Mouse (Mus musculus): ENCODE data around the gene Senp6. TPM values are rescaled to one million over a fixed set of nuclear protein-coding genes. Genes with fewer than 3 reads are reported as not detected.
"Not testable (repeated sequence)": the region's sequence is repeated elsewhere in the genome, so short reads cannot be mapped to it uniquely, and the experiment has no call there.

The Senp6 gene
- 75.7 and 85.2 TPM in 2 replicates for polyA plus RNA-seq (2016; fragmentation: Nextera tagmentation; extraction: Ambion mirVana)

DNA sequence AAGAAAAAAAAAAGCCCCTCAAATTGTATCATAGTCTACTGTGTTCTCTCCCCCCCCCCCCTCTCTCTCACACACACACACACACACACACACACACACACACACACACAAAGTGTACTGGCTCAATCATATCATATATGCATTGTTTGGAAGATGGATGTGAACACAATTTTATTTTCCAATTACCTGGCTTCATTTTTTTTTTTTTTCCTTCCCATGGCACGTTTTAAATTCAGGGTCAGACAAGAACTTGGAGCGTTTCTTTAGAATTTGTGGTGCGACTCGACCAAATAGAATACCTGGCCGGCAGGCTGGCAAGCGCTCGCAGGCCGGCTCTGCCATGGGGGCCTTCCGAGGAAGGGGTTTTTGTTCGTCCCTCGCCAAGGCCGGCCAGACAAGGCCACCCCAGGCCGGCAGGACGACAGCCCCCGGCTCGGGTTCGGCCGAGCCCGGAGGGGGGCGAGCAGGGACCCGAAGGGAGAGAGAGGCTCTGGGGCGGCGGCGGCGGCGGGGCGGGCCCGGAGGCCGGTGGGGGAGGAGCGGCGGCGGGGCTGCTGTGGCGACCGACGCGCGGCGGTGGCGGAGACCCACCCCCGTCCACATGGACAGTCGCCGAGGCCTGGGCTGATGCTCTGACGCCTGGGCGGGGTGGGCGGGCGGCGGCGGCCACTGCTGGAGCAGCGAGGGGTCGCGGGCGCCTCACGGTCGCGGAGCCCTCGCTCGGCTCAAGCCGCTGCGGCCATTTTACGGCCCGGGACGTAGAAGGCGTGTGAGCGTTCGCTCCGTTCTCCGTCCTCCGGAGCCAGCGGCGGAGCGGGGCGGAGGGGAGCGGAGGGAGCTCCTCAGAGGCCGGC is at the start of gene Senp6:
Gene Senp6, plus strand, starts transcription at position 537 of the 854 bp plus-strand sequence.
- no peaks in the 10 kb centered on the region for H3K27me3 ChIP-seq
- WGBS: under 1% methylated on average over 45 of the region's 74 CpGs
- H3K4me3 ChIP-seq: peak within 1 kb of the TSS; percentile 90
- H3K4me1 ChIP-seq: peaks cover 26% of the 10 kb centered on the region
- H3K27ac ChIP-seq (replicated peaks): peak within 1 kb of the TSS; percentile 99
- no peaks in the 10 kb centered on the region for H3K36me3 ChIP-seq
- H3K9me3 ChIP-seq: peaks cover 8% of the 10 kb centered on the region; the same call in 1 of the 2 replicates
- H3K4me2 ChIP-seq (replicated peaks): peak within 1 kb of the TSS; percentile 56
- H3K9ac ChIP-seq (replicated peaks): peak within 1 kb of the TSS; percentile 99
- peak; percentile 92 for ATAC-seq (ENCODE audit: low FRiP score, low read depth)

DNA sequence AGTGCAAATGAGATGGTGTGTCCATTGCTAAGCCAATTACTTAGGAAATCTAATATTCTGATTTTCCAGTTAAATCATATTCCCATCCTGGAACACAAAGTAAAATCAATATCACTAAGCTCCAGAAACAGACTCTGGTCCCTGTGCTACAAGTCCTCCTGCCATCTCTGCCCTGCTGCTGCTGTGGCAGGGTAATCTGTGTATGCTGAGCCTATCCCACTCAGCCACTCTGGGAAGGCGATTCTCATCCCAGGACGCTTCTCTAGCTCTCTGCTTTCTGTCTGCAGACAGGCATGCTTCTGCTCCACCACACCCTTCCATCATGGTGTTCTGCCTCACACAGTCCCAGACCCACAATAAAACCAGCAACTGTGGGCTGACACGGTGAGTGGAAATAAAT is 46.3 kb upstream of the Senp6 start:
- no peak for ATAC-seq (ENCODE audit: low FRiP score, low read depth)
- Histone ChIP-seq H3K4me2 (replicated peaks) (no peak overlapping the region), H3K9me3 (no peaks in the 10 kb centered on the region), H3K4me3 (no peak overlapping the region), H3K36me3 (no peaks in the 10 kb centered on the region), H3K4me1 (no peaks in the 10 kb centered on the region; the same call in 1 of the 2 replicates), H3K27ac (replicated peaks) (no peak overlapping the region), H3K27me3 (no peaks in the 10 kb centered on the region), H3K9ac (replicated peaks) (no peak overlapping the region)
- WGBS: 63% methylated on average over 3 of the region's 3 CpGs

DNA sequence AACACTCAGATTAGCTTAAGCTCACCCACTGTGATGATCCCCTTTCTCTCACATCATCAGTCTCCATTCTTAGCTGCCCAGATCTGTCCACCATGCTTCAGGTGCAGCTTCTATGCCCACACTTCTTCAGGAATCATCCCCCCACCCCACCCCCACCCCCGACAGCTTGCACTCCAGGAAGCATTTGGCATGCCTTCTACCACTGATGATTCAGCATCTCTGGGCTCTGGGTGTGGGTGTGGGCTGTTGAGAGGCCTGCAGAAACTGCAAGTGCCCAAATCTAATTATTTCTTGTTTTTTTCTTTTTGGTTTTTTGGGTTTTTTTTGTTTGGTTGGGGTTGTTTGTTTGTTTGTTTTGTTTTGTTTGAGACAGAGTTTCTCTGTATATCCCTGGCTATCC is 45.1 kb upstream of the Senp6 start:
- no peak overlapping the region for H3K4me2 ChIP-seq (replicated peaks)
- no peak overlapping the region for H3K27ac ChIP-seq (replicated peaks)
- H3K36me3 ChIP-seq: no peaks in the 10 kb centered on the region
- ATAC-seq (ENCODE audit: low FRiP score, low read depth): no peak
- 56% methylated on average over 1 of the region's 1 CpGs for WGBS
- no peaks in the 10 kb centered on the region; the same call in 1 of the 2 replicates for H3K4me1 ChIP-seq
- H3K27me3 ChIP-seq: no peaks in the 10 kb centered on the region
- no peaks in the 10 kb centered on the region for H3K9me3 ChIP-seq
- no peak overlapping the region for H3K9ac ChIP-seq (replicated peaks)
- no peak overlapping the region for H3K4me3 ChIP-seq

DNA sequence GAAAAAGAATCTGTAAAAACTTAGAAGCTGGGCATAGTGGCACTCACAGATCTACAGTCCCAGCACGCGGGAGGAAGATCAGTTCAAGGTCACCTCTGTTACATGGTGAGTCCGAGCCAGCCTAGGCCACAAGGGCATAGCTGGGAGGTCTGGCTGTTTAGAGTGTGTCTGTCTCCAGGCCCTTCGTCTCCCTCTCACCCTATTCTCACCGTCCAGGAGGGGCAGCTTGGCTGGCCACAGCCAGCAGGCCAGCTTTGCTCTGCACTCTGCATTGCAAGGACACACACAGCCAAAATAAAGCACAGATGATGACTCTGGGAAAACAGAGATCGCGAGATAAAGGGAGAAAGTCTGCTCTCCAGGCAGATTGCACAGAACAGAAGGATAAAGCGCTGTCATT is 43.9 kb upstream of the Senp6 start:
- no peak overlapping the region for H3K27ac ChIP-seq (replicated peaks)
- 0 out of 2 replicates have a peak, but pooled peaks have one; percentile 23 for ATAC-seq (ENCODE audit: low FRiP score, low read depth)
- H3K27me3 ChIP-seq: no peaks in the 10 kb centered on the region
- H3K4me1 ChIP-seq: no peaks in the 10 kb centered on the region; the same call in 1 of the 2 replicates
- H3K4me3 ChIP-seq: no peak overlapping the region
- 67% methylated on average over 8 of the region's 8 CpGs for WGBS
- no peaks in the 10 kb centered on the region for H3K36me3 ChIP-seq
- H3K9ac ChIP-seq (replicated peaks): no peak overlapping the region
- no peaks in the 10 kb centered on the region for H3K9me3 ChIP-seq
- no peak overlapping the region for H3K4me2 ChIP-seq (replicated peaks)

DNA sequence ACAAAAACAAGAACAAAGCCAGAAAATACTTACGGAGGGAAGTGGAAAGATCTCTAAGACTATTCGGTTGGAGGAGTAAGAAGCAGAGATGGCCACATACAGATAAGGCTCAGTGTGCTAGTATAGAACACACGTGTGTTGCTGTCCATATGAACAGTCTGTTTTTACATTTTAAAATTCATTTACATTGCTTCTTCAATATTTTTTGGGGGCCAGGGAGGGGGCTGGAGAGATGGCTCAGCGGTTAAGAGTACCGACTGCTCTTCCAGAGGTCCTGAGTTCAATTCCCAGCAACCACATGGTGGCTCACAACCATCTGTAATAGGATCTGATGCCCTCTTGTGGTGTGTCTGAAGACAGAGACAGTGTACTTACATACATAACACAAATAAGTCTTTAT is 41.4 kb upstream of the Senp6 start:
- not testable (repeated sequence) for H3K4me3 ChIP-seq; H3K36me3 ChIP-seq; H3K4me2 ChIP-seq (replicated peaks); ATAC-seq (ENCODE audit: low FRiP score, low read depth); H3K9me3 ChIP-seq; H3K27ac ChIP-seq (replicated peaks); H3K27me3 ChIP-seq; H3K4me1 ChIP-seq; H3K9ac ChIP-seq (replicated peaks)
- WGBS: 91% methylated on average over 5 of the region's 5 CpGs

DNA sequence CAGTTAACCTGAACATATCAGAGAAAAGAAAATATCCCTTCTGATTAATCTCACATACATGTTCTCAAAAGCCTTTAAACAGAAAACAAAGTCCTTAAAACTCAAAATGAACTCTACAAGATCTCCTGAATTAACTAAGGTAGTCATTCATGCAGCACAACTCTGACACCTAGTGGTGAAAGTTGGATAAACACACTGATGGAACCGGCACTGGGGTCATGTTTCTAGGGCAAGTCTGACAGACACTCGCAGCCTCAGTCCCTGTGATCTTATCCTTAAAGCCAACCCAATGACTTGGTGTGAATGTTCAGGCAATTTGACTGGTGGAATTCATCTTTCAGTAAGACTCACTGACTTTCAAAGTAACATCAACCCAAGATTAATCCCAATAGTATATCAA is 40.7 kb upstream of the Senp6 start:
- no peaks in the 10 kb centered on the region for H3K36me3 ChIP-seq
- no peaks in the 10 kb centered on the region for H3K9me3 ChIP-seq
- H3K9ac ChIP-seq (replicated peaks): no peak overlapping the region
- H3K27ac ChIP-seq (replicated peaks): no peak overlapping the region
- no peak overlapping the region for H3K4me2 ChIP-seq (replicated peaks)
- ATAC-seq (ENCODE audit: low FRiP score, low read depth): peak; percentile 58; the same call in 1 of the 2 replicates
- no peaks in the 10 kb centered on the region; the same call in 1 of the 2 replicates for H3K4me1 ChIP-seq
- H3K4me3 ChIP-seq: no peak overlapping the region
- H3K27me3 ChIP-seq: no peaks in the 10 kb centered on the region
- 3% methylated on average over 2 of the region's 2 CpGs for WGBS

DNA sequence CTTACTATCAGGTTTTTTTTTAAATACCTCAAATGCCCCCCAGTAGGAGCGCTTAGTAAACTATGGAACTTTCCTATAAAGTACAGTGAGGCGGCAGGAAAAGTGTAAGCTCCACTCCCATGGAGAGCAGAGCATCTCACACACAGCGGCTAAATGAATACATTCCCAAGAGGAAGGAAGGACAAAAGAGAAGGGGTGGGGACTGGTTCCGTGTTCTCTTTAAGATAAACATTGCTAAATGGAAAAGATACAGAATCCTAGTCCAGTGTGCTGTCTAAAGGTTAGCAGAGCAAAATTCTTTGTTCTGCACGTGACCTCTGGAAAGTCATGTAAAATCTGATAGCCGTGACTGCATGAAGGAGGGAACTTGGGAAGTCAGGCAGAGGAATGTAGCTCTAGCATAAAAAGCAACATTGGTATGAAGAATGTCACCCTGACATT is 40.1 kb upstream of the Senp6 start:
- Histone ChIP-seq H3K27me3 (no peaks in the 10 kb centered on the region), H3K9me3 (no peaks in the 10 kb centered on the region), H3K9ac (replicated peaks) (no peak overlapping the region), H3K4me1 (no peaks in the 10 kb centered on the region; the same call in 1 of the 2 replicates), H3K27ac (replicated peaks) (no peak overlapping the region), H3K4me2 (replicated peaks) (no peak overlapping the region), H3K4me3 (no peak overlapping the region), H3K36me3 (no peaks in the 10 kb centered on the region)
- ATAC-seq (ENCODE audit: low FRiP score, low read depth): no peak
- WGBS: 71% methylated on average over 6 of the region's 6 CpGs

DNA sequence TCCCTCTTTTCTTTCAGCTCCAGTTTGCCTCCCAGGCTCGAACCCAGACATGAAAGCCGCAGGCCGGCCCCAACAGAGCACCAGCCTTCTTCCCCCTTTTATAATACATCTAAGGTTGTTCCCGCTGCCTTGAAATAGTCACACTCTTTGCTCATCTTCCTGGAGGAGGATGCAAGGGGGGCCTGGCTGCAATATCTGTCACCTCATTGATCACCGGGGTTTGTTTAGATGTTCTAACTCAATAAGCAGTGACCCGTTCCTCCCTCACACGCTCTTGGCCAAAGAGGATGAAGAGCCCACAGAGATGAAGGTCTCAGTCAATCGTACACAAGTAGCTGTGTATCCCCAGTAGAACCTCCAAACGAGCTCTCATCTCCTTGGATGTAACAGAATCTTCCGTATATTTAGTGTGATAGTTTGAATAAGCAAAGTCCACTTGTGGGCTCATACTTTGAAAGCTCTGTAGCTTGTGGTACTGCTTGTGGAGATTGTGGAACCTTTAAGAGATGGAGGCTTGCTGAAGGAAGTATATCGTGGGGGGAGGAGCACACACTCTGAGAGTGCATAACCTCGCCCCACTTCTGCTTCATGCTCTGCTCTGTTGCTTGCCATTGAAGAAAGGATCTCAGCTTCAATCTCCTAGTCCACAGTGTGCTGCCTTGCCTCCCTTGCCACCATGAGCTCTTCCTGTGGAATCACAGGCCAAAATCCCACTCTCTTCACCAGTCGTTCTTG is 29.3 kb upstream of the Senp6 start:
- no peak for ATAC-seq (ENCODE audit: low FRiP score, low read depth)
- H3K9ac ChIP-seq (replicated peaks): no peak overlapping the region
- no peaks in the 10 kb centered on the region for H3K36me3 ChIP-seq
- no peak overlapping the region for H3K27ac ChIP-seq (replicated peaks)
- 95% methylated on average over 13 of the region's 13 CpGs for WGBS
- H3K4me1 ChIP-seq: no peaks in the 10 kb centered on the region
- no peaks in the 10 kb centered on the region for H3K27me3 ChIP-seq
- no peaks in the 10 kb centered on the region for H3K9me3 ChIP-seq
- no peak overlapping the region for H3K4me3 ChIP-seq
- no peak overlapping the region for H3K4me2 ChIP-seq (replicated peaks)

DNA sequence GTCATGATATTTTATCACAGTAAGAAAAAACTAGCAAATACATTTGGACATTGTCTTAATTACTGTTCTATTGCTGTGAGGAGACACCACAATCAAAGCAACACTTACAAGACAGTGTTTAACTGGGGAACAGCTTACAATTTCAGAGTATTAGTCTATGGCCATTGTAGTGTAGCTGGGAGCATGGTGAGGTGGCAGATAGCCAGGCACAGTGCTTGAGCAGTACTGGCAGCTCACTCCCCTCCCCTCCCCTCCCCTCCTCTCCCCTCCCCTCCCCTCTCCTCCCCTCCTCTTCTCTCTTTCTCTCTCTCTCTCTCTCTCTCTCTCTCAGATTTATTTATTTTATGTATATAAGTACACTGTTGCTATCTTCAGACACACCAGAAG is 28.7 kb upstream of the Senp6 start:
- no peak for ATAC-seq (ENCODE audit: low FRiP score, low read depth)
- H3K4me2 ChIP-seq (replicated peaks): no peak overlapping the region
- no peaks in the 10 kb centered on the region for H3K9me3 ChIP-seq
- H3K9ac ChIP-seq (replicated peaks): no peak overlapping the region
- H3K36me3 ChIP-seq: no peaks in the 10 kb centered on the region
- no peak overlapping the region for H3K4me3 ChIP-seq
- H3K4me1 ChIP-seq: no peaks in the 10 kb centered on the region
- no peak overlapping the region for H3K27ac ChIP-seq (replicated peaks)
- no peaks in the 10 kb centered on the region for H3K27me3 ChIP-seq

DNA sequence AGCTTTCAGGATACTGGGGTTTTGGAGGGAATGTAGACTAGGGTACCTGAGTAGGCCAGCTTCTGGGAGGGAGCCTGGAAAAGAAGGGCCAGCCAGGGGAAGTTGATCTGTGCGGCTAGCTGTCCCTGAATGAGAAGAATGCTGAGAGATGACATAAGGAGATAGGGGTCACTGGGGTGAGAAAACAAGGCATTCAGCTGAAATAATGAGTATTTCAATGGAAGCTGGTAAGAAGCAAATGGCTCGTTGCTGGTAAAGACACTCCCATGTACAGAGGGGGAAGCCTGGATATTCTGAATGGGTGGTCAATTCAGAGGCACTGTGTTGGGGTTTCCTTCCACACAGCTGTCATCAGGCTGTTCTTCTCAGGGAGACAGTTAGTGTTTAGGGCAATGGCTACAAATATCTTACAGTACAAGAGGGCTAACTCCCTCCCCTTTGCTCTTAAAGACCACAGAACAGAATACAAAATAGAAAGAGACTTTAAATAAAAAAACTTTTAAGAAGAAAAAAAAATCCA is 27.3 kb upstream of the Senp6 start:
- Histone ChIP-seq H3K9ac (replicated peaks) (no peak overlapping the region), H3K9me3 (no peaks in the 10 kb centered on the region), H3K27me3 (no peaks in the 10 kb centered on the region), H3K4me1 (no peaks in the 10 kb centered on the region), H3K27ac (replicated peaks) (no peak overlapping the region), H3K36me3 (no peaks in the 10 kb centered on the region), H3K4me3 (no peak overlapping the region), H3K4me2 (replicated peaks) (no peak overlapping the region)
- 5% methylated on average over 2 of the region's 2 CpGs for WGBS
- no peak for ATAC-seq (ENCODE audit: low FRiP score, low read depth)

DNA sequence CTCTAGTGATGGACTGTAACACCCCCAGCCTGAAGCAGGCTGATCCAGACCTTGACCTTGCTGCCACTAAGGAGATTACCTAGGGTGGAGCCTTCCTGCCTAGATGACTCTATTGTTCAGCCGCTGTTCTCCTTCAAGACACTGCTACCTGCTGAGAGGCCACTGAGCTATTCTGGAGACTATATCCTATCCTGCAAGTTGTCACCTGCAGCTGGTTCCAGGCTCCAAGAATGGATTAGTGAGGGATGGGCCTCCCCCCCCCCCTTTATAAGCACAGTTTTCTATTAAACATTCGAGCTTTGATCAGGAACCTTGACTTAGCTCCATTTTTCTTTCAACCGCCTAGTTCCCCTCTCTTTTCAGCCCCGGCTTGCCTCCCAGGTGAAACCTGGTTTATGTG is 22.4 kb upstream of the Senp6 start:
- not testable (repeated sequence) for H3K4me3 ChIP-seq; H3K27ac ChIP-seq (replicated peaks); H3K9ac ChIP-seq (replicated peaks); H3K9me3 ChIP-seq; H3K4me1 ChIP-seq; H3K27me3 ChIP-seq; H3K36me3 ChIP-seq; H3K4me2 ChIP-seq (replicated peaks); ATAC-seq (ENCODE audit: low FRiP score, low read depth)
- WGBS: 71% methylated on average over 4 of the region's 4 CpGs

DNA sequence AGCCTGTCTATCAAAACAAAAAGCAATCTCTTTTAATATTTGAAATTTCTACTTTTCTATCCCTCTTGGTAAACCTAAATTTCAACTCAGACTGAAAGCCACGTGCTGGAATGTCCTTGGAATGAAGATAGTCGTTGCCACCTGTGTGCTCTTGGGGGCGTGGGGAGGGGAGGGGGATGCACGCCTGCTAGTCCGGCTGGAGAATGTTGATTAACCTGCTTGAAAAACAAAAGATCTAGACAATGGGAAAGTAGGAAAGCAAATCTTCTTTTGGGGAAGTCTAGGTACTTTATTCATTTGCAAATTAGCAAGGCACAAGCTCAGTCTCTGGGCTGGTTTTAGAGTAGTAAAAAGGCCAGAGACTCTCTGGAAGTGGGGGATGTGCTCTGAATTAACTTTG is 17.4 kb upstream of the Senp6 start:
- ATAC-seq (ENCODE audit: low FRiP score, low read depth); H3K27me3 ChIP-seq; H3K4me1 ChIP-seq; H3K36me3 ChIP-seq; H3K4me3 ChIP-seq; H3K9ac ChIP-seq (replicated peaks); H3K4me2 ChIP-seq (replicated peaks); H3K9me3 ChIP-seq; H3K27ac ChIP-seq (replicated peaks): not testable (repeated sequence)
- 39% methylated on average over 5 of the region's 5 CpGs for WGBS
